Mouse (Mus musculus) ovary, postnatal 10 days (tissue): ENCODE measurements at regions not wholly inside any gene's neighbourhood (a gene's known extent, or its start where the extent isn't known, plus 50 kb on each side); places are given as distances from the start of the nearest gene placed in this dataset.

Experiments used
- DNase-seq: peaks from one replicate; pipeline ENCODE4 v3.0.0; 2022; ENCODE audit warnings: low spot score

DNA sequence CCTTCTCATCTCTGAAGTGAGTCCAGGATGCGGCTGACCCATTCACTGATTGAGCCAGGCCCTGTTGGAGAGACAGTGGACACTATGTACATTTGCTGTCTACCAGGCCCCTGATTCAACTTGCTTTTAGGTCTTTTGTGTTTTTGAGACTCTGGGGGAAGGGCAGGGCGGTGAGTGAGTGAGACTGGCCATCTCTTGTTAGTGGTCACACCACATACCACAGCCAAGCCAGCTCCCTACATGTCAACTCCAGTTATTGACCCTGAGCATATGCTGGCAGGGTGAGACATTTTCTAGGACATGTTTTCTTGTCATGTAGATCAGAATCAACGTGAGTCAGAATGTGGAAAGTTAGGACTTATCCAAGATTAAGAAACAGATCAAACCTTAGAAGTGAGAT is 201.8 kb upstream of the Id2 start:
- no peak for DNase-seq

- DNase-seq: no peak
Observed at GRCm38 (mm10) chr12:25297960-25298359, 201.0 kb upstream of the Id2 start.

GRCm38 (mm10) chr12:25296648-25297047 is 199.7 kb upstream of the Id2 start:
- no peak for DNase-seq

- no peak for DNase-seq
Observed at GRCm38 (mm10) chr12:25294179-25295025, 197.5 kb upstream of the Id2 start.

DNA sequence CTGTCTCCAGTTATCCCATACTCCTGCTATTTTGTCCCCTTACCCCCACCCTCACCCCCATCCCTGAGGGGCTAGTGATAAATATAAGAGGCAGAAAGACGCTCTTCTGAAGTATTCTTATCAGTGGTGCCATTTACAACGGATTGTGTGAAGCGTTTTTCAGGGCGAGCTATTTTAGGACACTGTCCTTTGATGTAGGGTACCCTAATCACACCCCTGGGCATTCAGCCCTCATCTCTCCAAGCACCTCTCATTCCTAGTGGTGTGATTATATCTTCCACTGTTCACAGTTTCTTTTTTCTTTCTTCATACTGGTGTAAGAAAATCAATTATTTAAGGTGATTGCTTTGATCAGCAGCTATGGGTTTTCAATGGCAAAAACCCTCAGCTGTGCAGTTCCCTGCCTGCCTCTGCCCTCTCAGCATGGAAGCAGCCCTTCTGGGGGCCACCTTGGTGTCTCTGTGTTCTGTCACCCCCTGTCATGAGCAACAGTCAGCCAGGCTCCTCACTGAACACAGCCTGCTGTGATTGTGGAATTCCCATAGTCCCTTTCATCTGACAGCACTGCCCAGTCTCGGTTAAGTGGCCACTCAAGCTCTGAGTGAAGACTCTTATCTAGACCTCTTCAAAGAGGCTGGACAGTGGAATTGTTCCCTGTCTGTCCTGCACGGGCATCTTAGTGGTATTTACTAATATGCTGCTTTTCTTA is 196.7 kb upstream of the Id2 start:
- no peak for DNase-seq

DNA sequence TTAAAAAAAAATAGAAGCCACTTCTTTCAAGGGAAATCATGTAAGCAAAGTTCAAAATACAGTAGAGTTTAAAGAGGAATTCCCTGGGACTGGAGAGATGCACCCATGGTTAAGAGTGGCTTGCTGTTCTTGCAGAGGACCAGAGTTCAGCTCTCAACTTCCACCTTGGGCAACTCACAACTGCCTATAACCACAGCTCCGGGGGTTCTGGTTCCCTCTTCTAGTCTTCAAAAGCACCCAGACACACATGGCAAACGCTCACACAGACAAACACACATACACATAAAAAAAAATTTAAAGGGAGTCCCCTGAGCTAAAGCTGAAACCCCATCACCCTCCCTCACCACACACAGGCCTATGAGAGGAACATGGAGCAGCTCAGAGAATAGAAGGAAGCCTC is 192.4 kb upstream of the Id2 start:
- DNase-seq: no peak

DNA sequence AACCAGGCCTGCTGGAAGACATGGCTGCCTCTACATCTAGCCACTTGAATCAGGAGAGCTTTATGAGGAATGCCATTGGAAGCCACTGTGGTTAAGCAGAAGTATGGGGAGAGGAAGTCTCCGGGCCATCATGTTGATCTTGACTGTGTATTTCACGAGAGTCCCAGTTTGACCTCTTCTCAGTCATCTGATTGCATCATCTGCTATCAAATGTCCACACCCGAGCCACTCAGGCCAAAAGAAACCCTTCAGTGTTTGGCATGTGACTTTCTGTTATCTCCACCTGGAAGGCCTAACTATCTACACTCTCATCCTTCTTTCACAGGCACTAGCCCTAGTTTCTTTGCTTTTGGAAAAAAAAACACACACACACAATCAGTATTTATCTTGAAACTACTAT is 186.9 kb upstream of the Id2 start:
- DNase-seq: no peak

GRCm38 (mm10) chr12:25281438-25281837 is 184.5 kb upstream of the Id2 start:
- DNase-seq: no peak

DNA sequence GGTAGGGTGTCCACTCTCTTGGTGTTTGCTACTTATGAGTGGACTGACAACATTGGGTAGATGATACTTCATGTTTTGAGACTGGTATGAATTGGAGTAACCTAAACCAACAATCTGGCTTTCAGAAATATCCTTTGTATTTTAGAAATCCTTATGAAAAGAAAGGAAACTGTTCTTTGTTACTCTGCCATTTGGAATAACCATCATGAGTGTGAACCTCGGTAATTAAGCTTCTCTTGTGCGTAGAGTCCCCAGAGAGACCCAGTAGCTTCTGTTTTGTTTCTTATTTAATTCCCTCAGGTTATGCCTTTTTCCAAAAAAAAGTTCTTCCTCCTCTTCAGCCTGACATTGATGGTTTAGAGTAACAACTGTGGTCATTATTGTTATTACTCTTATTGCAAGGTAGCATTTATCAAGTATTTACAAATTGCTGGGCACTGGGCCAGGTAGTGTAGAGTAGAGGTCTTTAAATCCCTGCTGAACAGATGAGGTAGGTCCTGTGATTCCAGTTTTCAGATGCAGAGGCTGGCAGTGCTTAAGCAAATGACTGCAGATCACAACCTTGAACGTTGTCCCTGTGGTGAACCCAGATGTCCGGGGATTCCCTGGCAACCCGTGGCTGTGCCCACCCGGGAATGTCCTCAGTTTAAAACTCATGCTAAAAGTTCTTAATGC is 176.8 kb upstream of the Id2 start:
- DNase-seq: no peak

DNA sequence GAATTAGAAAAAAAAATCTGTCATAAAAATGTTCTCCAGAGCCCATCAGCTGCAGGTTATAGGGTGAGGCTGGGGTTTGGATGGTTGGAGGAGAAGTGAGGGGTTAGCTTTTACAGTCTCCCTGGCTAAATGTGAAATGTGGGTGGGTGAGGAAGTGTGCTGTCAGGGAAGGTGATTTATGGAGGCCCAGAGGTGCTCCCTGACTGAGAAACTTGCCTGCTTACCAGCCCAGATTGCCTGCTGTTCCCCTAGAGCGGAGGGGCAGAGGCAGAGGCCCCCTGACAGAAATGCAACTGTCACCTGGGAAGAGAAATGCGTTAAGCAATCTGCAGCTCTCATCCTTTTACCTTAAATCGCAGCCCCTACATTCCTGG is 175.8 kb upstream of the Id2 start:
- DNase-seq: no peak

DNA sequence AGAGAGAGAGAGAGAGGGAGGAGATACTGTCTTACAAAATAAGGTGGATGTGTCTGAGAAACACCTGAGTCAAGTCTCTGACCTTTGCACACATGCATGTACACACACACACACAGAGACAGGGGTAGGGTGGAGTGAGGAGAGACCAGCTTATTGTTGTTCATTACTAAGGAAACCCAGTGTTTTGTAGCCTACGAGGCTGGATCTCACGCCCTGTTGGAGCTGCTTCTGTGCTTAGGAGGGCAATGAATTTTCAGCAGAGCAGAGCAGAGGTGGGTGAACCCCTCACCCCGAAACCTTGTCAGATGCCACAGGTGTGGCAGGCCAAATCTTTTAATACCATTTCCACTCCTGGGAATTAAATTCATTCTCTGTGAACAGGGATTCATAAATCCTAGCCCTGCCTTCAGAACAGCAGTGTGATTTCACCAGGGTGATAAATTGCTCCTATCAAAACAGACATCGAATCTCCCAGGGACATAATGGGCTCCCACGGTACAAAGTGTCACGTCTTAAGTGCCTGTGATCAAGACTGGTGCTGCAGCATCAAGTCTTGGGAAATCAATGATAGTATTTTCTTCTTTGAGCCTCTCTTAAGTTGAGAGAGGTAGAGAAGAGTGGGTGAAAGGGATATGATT is 175.3 kb upstream of the Id2 start:
- no peak for DNase-seq

- DNase-seq: no peak
Observed at GRCm38 (mm10) chr12:25269878-25270277, 172.9 kb upstream of the Id2 start.

DNA sequence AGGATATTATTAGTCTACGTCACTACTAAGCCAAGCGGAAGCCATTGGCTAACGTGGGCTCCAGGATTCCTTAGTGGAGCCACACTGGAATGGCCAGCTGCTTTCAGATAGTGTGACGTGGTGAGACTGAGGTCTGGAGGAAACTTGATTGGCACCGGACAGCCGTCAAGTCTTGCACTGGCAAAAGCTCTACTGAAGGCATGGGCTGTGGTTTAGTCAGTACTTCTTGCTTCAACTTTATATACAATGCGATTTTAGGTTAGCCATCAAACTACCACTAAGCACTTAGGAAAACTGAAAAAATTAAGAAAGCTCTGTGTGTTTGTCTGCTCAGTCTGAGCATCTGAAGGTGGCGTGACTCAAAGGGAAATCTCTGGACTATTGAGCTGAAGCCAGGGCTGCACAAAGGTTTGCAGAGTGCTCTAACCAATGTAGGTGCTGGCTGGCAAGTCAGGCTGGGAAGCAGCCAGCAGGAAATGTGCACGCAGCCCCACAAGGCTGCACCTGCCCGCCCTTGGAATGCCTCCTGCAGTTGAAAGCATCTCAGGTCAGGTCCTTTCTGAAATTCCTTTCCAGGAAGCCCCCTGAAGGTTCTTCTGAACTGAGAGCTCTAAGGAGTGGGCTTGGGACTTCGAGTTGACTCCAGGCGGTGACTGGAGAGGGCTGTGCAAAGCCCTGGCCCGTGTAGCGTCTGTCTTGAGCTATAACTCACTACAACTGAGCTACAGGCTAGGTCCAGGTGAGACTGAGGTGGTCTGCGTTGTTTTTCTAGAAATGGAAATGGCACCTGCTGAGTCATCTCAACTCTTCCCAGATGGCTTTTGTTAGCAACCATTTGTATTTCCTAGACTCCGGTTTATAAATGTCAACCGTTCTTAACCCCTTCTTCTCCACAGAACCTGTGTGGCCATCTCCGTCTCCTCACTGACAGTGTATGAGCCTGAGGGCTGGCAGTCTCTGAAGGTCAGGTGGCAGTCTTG is 172.2 kb upstream of the Id2 start:
- DNase-seq: no peak

DNA sequence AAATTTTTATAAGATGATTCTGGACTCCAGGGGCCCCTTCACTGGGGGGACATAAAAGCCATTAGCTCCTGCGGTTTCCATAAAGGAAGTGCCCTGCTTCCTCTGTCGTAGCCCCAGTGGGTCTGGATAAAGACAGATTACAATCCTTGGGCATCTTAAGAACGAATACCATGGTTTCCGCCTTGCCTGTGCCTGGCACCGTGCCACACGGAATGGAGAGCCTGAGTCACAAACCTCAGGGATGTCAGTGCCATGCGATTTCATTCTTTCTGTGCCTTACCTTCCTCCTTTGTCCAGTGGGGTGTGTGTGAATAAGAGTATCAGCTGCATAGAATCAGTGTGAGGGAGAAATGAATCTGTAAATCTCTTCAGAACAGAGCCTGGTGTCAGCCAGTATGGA is 171.4 kb upstream of the Id2 start:
- DNase-seq: no peak

- no peak for DNase-seq
Observed at GRCm38 (mm10) chr12:25267572-25268115, 170.7 kb upstream of the Id2 start.

DNA sequence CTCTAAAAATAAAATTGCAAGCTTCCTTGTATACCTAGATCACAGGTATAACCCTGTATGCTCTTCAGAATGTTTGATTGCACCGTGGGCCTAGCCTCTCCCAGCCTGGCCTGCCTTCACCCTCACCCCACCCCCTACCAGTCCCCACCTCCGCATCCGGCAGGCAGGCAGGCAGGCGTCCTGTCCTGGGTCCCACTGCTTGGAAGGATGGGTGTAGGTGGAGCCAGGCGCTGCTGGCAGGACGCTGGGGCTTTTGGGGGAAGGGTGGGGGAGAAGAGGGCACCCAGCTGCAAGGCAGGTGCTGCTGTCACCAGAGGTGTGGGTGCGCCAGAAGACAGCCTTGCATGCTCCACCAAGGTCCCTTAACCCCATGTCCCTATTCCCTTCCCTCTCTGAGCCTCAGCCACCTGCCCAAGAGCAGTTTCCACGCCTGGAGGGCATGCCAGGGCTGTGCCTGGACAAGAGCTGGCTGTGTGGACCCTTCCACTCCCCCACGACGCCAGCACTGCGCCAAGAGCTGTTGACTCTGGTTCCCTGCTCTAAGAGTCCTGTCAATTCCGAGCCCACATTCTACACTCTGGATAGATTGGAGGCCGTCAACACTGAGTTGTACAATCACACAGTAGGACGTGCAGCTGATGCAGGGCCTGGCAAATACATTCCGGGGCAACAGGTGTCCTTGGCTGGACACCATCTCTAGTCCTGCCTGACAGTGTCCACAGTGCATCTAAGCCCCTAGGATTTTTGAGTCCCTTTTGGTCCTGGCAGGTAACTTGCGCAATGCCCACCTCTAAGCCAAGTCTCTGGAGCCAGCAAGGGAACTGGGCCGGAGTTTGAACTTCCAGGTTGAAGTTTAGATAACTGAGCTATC is 170.0 kb upstream of the Id2 start:
- DNase-seq: no peak

DNA sequence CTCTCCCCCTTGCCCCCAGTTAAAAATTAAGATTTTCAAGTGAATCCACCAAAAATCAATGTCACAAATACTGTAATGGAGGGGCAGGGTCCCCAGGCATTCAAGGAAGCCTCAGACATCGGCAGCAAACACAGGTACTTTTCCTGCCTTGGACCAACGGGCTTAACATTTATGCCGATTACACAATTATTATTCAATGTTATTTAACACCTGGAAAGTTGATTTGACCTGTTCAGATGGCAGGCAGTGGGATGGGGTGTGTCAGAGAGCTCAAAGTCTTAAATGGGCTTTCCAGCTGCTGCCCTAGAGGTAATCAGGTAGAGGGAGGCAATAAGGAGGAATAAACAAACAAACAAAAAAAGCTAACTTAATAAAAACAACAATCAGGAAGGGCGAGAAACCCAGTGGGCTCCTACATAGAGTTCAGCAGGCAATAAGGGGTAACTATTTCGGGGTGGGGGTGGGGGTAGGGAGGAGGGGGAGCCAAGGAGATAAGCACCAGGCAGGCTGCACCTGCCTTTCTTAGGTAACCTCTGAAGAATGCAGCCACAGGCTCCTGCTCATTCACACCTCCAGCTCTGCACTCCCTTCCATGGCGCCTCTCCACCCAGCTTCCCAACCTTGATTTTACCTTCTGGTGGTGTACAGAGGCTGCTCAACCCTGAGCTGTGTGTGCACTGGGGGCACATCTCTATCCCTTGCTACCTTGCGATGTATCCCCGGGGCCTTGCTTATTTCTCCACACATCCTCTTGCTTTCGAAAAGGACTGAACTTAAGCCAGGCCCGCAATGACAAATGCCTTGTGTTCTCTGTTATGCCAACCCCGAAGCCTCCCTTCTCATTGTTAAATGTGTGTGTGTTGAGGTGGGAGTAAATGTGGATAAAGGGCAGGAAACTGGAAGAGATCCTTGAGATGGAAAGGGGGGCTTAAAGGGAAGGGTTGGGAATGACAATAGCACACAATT is 168.9 kb upstream of the Id2 start:
- no peak for DNase-seq

DNA sequence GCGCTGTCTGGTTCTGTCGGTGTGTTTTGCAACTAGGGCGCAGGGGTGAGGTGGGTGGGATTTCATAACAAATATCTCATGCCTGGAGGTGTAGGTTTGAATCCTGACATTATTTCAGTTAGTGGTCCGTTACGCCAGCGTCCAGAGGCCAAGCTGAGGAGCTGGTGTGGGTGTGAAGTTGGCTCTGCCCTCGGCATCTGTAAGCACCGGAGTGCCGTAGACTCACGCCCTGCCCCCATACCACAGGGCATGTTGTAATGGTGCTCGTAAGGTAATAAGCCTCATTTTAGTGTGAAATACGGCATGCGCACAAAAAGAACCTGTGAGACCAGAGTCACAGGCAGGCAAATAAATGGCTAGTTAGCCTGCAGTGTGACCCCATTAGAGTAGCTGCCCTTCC is 168.1 kb upstream of the Id2 start:
- no peak for DNase-seq

- DNase-seq: no peak
Observed at GRCm38 (mm10) chr12:25264408-25264807, 167.5 kb upstream of the Id2 start.
